Mouse (Mus musculus): Measurements from ENCODE around the gene Nrsn2. TPM values are rescaled to one million over a fixed set of nuclear protein-coding genes. Genes with fewer than 3 reads are reported as not detected.
"Not testable (repeated sequence)": the region's sequence is repeated elsewhere in the genome, so short reads cannot be mapped to it uniquely, and the experiment has no call there.

Gene Nrsn2
- polyA plus RNA-seq, 1 experiment from 2014 or later, result 8.2 TPM

DNA sequence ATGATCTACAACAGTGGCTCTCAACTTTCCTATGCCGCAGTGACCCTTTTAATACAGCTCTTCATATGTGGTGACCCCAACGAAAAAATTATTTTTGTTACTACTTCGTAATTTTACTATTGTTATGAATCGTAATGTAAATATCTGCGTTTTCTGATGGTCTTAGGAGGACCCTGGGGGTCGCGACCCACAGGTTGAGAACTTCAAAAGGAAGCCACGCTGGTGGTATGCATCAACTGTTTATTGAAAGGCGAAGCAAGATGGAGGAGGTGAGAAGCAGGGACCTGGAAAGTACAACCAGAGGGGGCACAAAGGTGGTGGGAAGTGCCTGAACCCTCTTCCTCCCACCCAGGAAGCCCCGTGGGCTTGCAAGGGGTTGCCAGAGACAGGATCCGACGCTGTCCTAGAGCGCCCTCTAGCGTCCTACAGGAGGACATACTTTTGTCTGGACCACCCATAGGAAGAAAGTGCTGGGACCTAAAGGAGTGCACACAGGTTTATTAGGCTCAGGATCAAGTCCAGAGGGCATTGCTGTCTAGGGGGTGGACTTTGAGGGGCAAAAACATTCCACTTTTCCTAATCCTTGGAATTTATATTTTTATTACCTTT, 7.8 kb downstream of the Nrsn2 start:
- H3K4me1 ChIP-seq (replicated peaks; ENCODE audit: control insufficient read depth, insufficient read depth, low read length), result no peaks in the 10 kb centered on the region
- no peaks in the 10 kb centered on the region for H3K36me3 ChIP-seq (ENCODE audit: control insufficient read depth, insufficient read depth, low read length)
- DNase-seq (ENCODE audit: low spot score) (peak; percentile 78), ATAC-seq (ENCODE audit: low FRiP score) (no peak)
- 0 out of 2 replicates have a peak overlapping the region, but pooled peaks have one; percentile 17 for H3K4me2 ChIP-seq (replicated peaks; ENCODE audit: low read depth, low read length)
- no peaks in the 10 kb centered on the region for H3K9me3 ChIP-seq (ENCODE audit: control insufficient read depth, low read length)
- whole genome bisulfite sequencing, result 32% methylated on average over 14 of the region's 14 CpGs
- H3K27me3 ChIP-seq (ENCODE audit: control insufficient read depth, insufficient read depth, low read length), result peaks cover 2% of the 10 kb centered on the region; the same call in 1 of the 2 replicates
- no peak overlapping the region for H3K9ac ChIP-seq (ENCODE audit: low read depth, low read length)
- no peak overlapping the region for H3K4me3 ChIP-seq (ENCODE audit: low read depth, low read length)
- no peak overlapping the region for H3K27ac ChIP-seq (ENCODE audit: low read depth, low read length)

DNA sequence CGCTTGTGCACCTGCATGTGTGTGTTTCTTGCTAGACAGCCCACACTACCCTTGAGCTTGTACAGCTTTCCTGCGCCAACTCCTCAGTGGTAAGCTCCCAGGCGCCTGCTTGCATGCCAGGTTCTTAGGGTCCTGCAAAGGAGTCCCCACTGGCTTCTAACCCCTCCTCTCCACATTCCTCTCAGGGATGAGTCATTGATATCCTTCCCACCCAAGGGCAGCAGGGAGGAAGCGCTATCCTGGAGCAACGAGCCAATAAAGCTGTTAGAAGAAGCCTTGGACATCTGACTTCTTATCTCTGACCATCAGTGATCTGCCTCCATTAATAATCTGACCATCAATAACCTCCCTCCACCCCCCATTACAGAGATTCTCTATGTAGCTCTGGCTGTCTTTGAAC, 8.5 kb downstream of the Nrsn2 start:
- H3K4me3 ChIP-seq (ENCODE audit: low read depth, low read length), result no peak overlapping the region
- H3K4me1 ChIP-seq (replicated peaks; ENCODE audit: control insufficient read depth, insufficient read depth, low read length), result no peaks in the 10 kb centered on the region
- H3K36me3 ChIP-seq (ENCODE audit: control insufficient read depth, insufficient read depth, low read length), result no peaks in the 10 kb centered on the region
- ATAC-seq (ENCODE audit: low FRiP score) (no peak), DNase-seq (ENCODE audit: low spot score) (no peak)
- no peak overlapping the region for H3K4me2 ChIP-seq (replicated peaks; ENCODE audit: low read depth, low read length)
- H3K27me3 ChIP-seq (ENCODE audit: control insufficient read depth, insufficient read depth, low read length), result peaks cover 2% of the 10 kb centered on the region; the same call in 1 of the 2 replicates
- WGBS, result 90% methylated on average over 5 of the region's 5 CpGs
- no peak overlapping the region for H3K9ac ChIP-seq (ENCODE audit: low read depth, low read length)
- no peak overlapping the region for H3K27ac ChIP-seq (ENCODE audit: low read depth, low read length)
- no peaks in the 10 kb centered on the region for H3K9me3 ChIP-seq (ENCODE audit: control insufficient read depth, low read length)

DNA sequence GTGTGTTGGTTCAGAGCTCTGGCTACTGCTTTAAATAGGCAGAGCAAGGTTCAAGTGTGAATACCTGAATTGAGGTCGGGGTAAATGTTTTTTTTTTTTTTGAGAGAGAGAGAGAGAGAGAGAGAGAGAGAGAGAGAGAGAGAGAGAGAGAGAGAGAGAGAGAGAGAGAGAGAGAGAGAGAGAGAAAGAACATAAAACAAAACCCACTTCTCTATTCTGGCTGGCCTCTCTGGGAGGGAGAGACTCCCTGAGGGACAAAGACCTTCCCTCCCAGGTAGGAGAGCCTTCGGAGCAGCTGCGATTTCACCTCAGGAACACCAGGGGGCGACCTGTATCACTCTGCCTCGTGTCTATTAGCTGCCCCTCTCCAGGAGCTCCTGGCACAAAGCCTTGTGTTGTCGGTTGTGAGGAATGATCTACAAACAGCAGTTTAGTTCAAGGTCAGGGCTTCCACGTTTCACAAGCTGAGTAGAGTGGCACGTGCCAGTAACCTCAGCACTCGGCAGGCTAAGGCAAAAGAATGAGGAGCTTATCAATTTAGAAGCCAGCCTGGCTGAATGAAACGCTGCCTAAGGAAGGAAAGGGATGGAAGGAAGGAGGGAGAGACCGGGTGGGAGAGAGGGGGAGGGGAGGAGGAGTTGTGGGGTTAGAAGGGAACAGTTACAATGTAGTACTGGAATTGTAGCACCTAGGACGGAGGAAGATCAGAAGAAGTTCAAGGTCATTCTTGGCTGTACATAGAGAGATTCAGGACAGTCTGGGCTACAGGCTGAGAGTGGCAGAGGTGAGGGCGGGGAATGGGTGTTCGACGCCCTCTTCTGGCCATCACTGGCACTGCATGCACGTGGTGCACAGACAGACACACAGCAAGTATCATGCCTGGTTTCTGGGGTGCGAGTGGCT, 12.9 kb downstream of the Nrsn2 start:
- ATAC-seq (ENCODE audit: low FRiP score), result peak; percentile 73
- no peak overlapping the region for H3K4me2 ChIP-seq (replicated peaks; ENCODE audit: low read depth, low read length)

GRCm38 (mm10) chr2:152361193-152361592, 15.2 kb downstream of the Nrsn2 start:
- ATAC-seq (ENCODE audit: low FRiP score), result no peak
- H3K27ac ChIP-seq (ENCODE audit: low read depth, low read length), result no peak overlapping the region
- H3K9me3 ChIP-seq (ENCODE audit: control insufficient read depth, low read length), result no peaks in the 10 kb centered on the region
- no peak overlapping the region for H3K4me2 ChIP-seq (replicated peaks; ENCODE audit: low read depth, low read length)
- H3K9ac ChIP-seq (ENCODE audit: low read depth, low read length), result no peak overlapping the region
- no peaks in the 10 kb centered on the region for H3K27me3 ChIP-seq (ENCODE audit: control insufficient read depth, insufficient read depth, low read length)
- H3K4me1 ChIP-seq (replicated peaks; ENCODE audit: control insufficient read depth, insufficient read depth, low read length), result no peaks in the 10 kb centered on the region
- 89% methylated on average over 8 of the region's 8 CpGs for WGBS
- H3K4me3 ChIP-seq (ENCODE audit: low read depth, low read length), result no peak overlapping the region
- no peaks in the 10 kb centered on the region for H3K36me3 ChIP-seq (ENCODE audit: control insufficient read depth, insufficient read depth, low read length)
- DNase-seq (ENCODE audit: low spot score), result no peak

More for the DNA sequence above, 12.9 kb downstream of the Nrsn2 start:
- Histone ChIP-seq H3K36me3 (ENCODE audit: control insufficient read depth, insufficient read depth, low read length) (no peaks in the 10 kb centered on the region), H3K27me3 (ENCODE audit: control insufficient read depth, insufficient read depth, low read length) (no peaks in the 10 kb centered on the region; the same call in 1 of the 2 replicates), H3K4me1 (replicated peaks; ENCODE audit: control insufficient read depth, insufficient read depth, low read length) (no peaks in the 10 kb centered on the region), H3K9me3 (ENCODE audit: control insufficient read depth, low read length) (no peaks in the 10 kb centered on the region), H3K27ac (ENCODE audit: low read depth, low read length) (no peak overlapping the region), H3K9ac (ENCODE audit: low read depth, low read length) (no peak overlapping the region), H3K4me3 (ENCODE audit: low read depth, low read length) (no peak overlapping the region)
- WGBS, result 14% methylated on average over 17 of the region's 17 CpGs
- peak; percentile 85 for DNase-seq (ENCODE audit: low spot score)

GRCm38 (mm10) chr2:152360271-152360775, 16.1 kb downstream of the Nrsn2 start:
- Histone ChIP-seq H3K4me2 (replicated peaks; ENCODE audit: low read depth, low read length) (no peak overlapping the region), H3K27me3 (ENCODE audit: control insufficient read depth, insufficient read depth, low read length) (no peaks in the 10 kb centered on the region), H3K27ac (ENCODE audit: low read depth, low read length) (no peak overlapping the region), H3K9ac (ENCODE audit: low read depth, low read length) (no peak overlapping the region), H3K4me1 (replicated peaks; ENCODE audit: control insufficient read depth, insufficient read depth, low read length) (no peaks in the 10 kb centered on the region), H3K4me3 (ENCODE audit: low read depth, low read length) (no peak overlapping the region), H3K9me3 (ENCODE audit: control insufficient read depth, low read length) (no peaks in the 10 kb centered on the region), H3K36me3 (ENCODE audit: control insufficient read depth, insufficient read depth, low read length) (no peaks in the 10 kb centered on the region)
- WGBS, result 69% methylated on average over 7 of the region's 7 CpGs
- DNase-seq (ENCODE audit: low spot score), result no peak
- ATAC-seq (ENCODE audit: low FRiP score), result no peak

- Histone ChIP-seq H3K4me2 (replicated peaks; ENCODE audit: low read depth, low read length) (no peak overlapping the region), H3K27me3 (ENCODE audit: control insufficient read depth, insufficient read depth, low read length) (no peaks in the 10 kb centered on the region), H3K9ac (ENCODE audit: low read depth, low read length) (no peak overlapping the region), H3K36me3 (ENCODE audit: control insufficient read depth, insufficient read depth, low read length) (no peaks in the 10 kb centered on the region), H3K9me3 (ENCODE audit: control insufficient read depth, low read length) (no peaks in the 10 kb centered on the region), H3K4me3 (ENCODE audit: low read depth, low read length) (no peak overlapping the region), H3K27ac (ENCODE audit: low read depth, low read length) (no peak overlapping the region), H3K4me1 (replicated peaks; ENCODE audit: control insufficient read depth, insufficient read depth, low read length) (no peaks in the 10 kb centered on the region)
- DNase-seq (ENCODE audit: low spot score) (no peak), ATAC-seq (ENCODE audit: low FRiP score) (no peak)
- 75% methylated on average over 5 of the region's 5 CpGs for WGBS
These were observed 16.8 kb downstream of the Nrsn2 start for GRCm38 (mm10) chr2:152359616-152360015.

DNA sequence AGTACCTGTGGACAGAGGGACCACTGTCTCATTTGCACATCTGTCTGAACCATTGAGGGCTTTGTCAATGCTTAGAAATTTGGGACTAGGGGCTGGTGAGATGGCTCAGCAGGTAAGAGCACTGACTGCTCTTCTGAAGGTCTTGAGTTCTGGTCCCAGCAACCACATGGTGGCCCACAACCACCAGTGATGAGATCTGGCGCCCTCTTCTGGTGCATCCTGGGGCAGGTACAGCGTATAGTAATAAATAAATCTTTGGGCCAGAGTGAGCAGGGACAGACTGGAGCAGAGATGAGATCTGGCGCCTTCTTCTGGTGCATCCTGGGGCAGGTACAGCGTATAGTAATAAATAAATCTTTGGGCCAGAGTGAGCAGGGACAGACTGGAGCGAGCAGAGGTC, 17.5 kb downstream of the Nrsn2 start:
- ATAC-seq (ENCODE audit: low FRiP score); H3K4me3 ChIP-seq (ENCODE audit: low read depth, low read length); H3K36me3 ChIP-seq (ENCODE audit: control insufficient read depth, insufficient read depth, low read length); H3K4me1 ChIP-seq (replicated peaks; ENCODE audit: control insufficient read depth, insufficient read depth, low read length); H3K4me2 ChIP-seq (replicated peaks; ENCODE audit: low read depth, low read length); H3K9me3 ChIP-seq (ENCODE audit: control insufficient read depth, low read length); H3K9ac ChIP-seq (ENCODE audit: low read depth, low read length); DNase-seq (ENCODE audit: low spot score); H3K27me3 ChIP-seq (ENCODE audit: control insufficient read depth, insufficient read depth, low read length); H3K27ac ChIP-seq (ENCODE audit: low read depth, low read length): not testable (repeated sequence)
- 75% methylated on average over 5 of the region's 5 CpGs for WGBS

- ATAC-seq (ENCODE audit: low FRiP score) (no peak), DNase-seq (ENCODE audit: low spot score) (no peak)
- Histone ChIP-seq H3K27ac (ENCODE audit: low read depth, low read length) (no peak overlapping the region), H3K27me3 (ENCODE audit: control insufficient read depth, insufficient read depth, low read length) (no peaks in the 10 kb centered on the region), H3K36me3 (ENCODE audit: control insufficient read depth, insufficient read depth, low read length) (no peaks in the 10 kb centered on the region), H3K4me2 (replicated peaks; ENCODE audit: low read depth, low read length) (no peak overlapping the region), H3K9ac (ENCODE audit: low read depth, low read length) (no peak overlapping the region), H3K9me3 (ENCODE audit: control insufficient read depth, low read length) (no peaks in the 10 kb centered on the region), H3K4me3 (ENCODE audit: low read depth, low read length) (no peak overlapping the region), H3K4me1 (replicated peaks; ENCODE audit: control insufficient read depth, insufficient read depth, low read length) (no peaks in the 10 kb centered on the region)
- 89% methylated on average over 3 of the region's 3 CpGs for WGBS
These were observed 19.2 kb downstream of the Nrsn2 start for GRCm38 (mm10) chr2:152357254-152357653.

Data from hindbrain, embryonic 11.5 days (tissue).